Mouse (Mus musculus) heart, embryonic 12.5 days (tissue): Measurements from ENCODE around the gene Gdf1. TPM values are rescaled to one million over a fixed set of nuclear protein-coding genes. Genes with fewer than 3 reads are reported as not detected.

Source experiments
- ATAC-seq: fragments of 200-750 bp; cut with Nextera tagmentation; 2 replicates; pipeline ENCODE4 v1.8.0; 2017; ENCODE audit warnings: moderate TSS enrichment, moderate library complexity; ENCODE audit not compliant: insufficient number of reproducible peaks, low FRiP score
- H3K27ac ChIP-seq: fragments of 300-500 bp; sonication (generic); 2 replicates; pipeline ENCODE4 v1.5.1; 2016; ENCODE audit warnings: mild to moderate bottlenecking, moderate library complexity; ENCODE audit not compliant: poor library complexity, severe bottlenecking
- H3K27me3 ChIP-seq: fragments of 300-500 bp; sonication (generic); replicated peaks from 2 replicates; pipeline ENCODE4 v1.6.1; 2016; ENCODE audit warnings: mild to moderate bottlenecking, moderate library complexity
- H3K36me3 ChIP-seq: fragments of 300-500 bp; sonication (generic); 2 replicates; pipeline ENCODE4 v1.6.1; 2016; ENCODE audit warnings: mild to moderate bottlenecking, moderate library complexity
- H3K4me1 ChIP-seq: fragments of 300-500 bp; sonication (generic); replicated peaks from 2 replicates; pipeline ENCODE4 v1.6.1; 2016; ENCODE audit warnings: mild to moderate bottlenecking
- H3K4me2 ChIP-seq: fragments of 300-500 bp; sonication (generic); 2 replicates; pipeline ENCODE4 v1.6.1; 2016; ENCODE audit warnings: mild to moderate bottlenecking, moderate library complexity
- H3K4me3 ChIP-seq: fragments of 300-500 bp; sonication (generic); 2 replicates; pipeline ENCODE4 v1.5.1; 2016; ENCODE audit warnings: mild to moderate bottlenecking
- H3K9ac ChIP-seq: fragments of 300-500 bp; sonication (generic); 2 replicates; pipeline ENCODE4 v1.6.1; 2016; ENCODE audit warnings: mild to moderate bottlenecking, moderate library complexity
- H3K9me3 ChIP-seq: fragments of 300-500 bp; sonication (generic); replicated peaks from 2 replicates; pipeline ENCODE4 v1.6.1; 2016; ENCODE audit warnings: mild to moderate bottlenecking, moderate library complexity
- WGBS: fragments of 180-500 bp; shearing (Covaris S2); methylation state at CpG from one replicate; pipeline ENCODE4 v1.1.7; 2016; 5-methylcytosine and 5-hydroxymethylcytosine counted together
- polyA plus RNA-seq: library from polyadenylated mRNA; unstranded; fragments of >200 nt; fragmentation: Nextera tagmentation; extraction: Ambion mirVana; gene quantifications from 2 replicates; pipeline ENCODE4 v1.2.1, GENCODE M21; 2016

Gene Gdf1
- polyA plus RNA-seq, 1 experiment from 2014 or later = 2.1 TPM

DNA sequence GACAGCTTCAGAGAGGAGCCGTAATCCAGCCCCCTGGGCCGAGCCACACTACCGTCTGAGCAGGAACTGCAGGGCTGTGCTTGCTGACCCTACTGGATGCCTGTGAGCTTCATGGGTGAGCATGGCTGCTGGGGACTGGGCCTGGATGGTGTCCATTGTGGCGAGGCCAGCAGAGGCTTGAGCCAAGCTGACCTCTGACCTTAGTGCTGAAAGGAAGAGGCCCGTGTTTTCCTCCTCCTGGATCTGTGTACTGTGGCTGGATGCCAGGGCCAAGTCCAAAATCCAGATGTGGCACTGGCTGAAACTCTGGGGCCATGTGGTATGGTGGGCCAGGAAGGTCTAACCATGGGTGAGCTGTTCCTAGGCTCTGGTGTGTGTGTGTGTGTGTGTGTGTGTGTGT is 34.4 kb downstream of the Gdf1 start:
- H3K27me3 ChIP-seq = no peaks in the 10 kb centered on the region
- WGBS = 35% methylated on average over 5 of the region's 5 CpGs
- ATAC-seq = peak; percentile 61
- H3K36me3 ChIP-seq = no peaks in the 10 kb centered on the region
- no peaks in the 10 kb centered on the region for H3K9me3 ChIP-seq
- H3K27ac ChIP-seq = no peak overlapping the region
- H3K4me3 ChIP-seq = no peak overlapping the region
- H3K9ac ChIP-seq = no peak overlapping the region
- no peak overlapping the region for H3K4me2 ChIP-seq
- H3K4me1 ChIP-seq = peaks cover 11% of the 10 kb centered on the region

GRCm38 (mm10) chr8:70366588-70366987 is 37.0 kb downstream of the Gdf1 start:
- 73% methylated on average over 5 of the region's 5 CpGs for WGBS
- Histone ChIP-seq H3K4me3 (no peak overlapping the region), H3K27ac (no peak overlapping the region), H3K36me3 (no peaks in the 10 kb centered on the region), H3K4me1 (peaks cover 14% of the 10 kb centered on the region), H3K9me3 (no peaks in the 10 kb centered on the region), H3K27me3 (peaks cover 3% of the 10 kb centered on the region), H3K9ac (no peak overlapping the region), H3K4me2 (no peak overlapping the region)
- ATAC-seq = no peak

- H3K4me2 ChIP-seq = no peak overlapping the region
- no peak for ATAC-seq
- H3K9me3 ChIP-seq = no peaks in the 10 kb centered on the region
- WGBS = 73% methylated on average over 7 of the region's 7 CpGs
- H3K27ac ChIP-seq = no peak overlapping the region
- H3K36me3 ChIP-seq = no peaks in the 10 kb centered on the region
- H3K4me1 ChIP-seq = peaks cover 47% of the 10 kb centered on the region
- no peak overlapping the region for H3K4me3 ChIP-seq
- peaks cover 41% of the 10 kb centered on the region for H3K27me3 ChIP-seq
- no peak overlapping the region for H3K9ac ChIP-seq
Observed at GRCm38 (mm10) chr8:70370476-70370875, 40.9 kb downstream of the Gdf1 start.

- Histone ChIP-seq H3K4me2 (no peak overlapping the region), H3K27ac (peak overlapping the region; percentile 65; the same call in 1 of the 2 replicates), H3K4me1 (peaks cover 58% of the 10 kb centered on the region), H3K27me3 (peaks cover 56% of the 10 kb centered on the region), H3K36me3 (no peaks in the 10 kb centered on the region), H3K9me3 (no peaks in the 10 kb centered on the region), H3K4me3 (no peak overlapping the region), H3K9ac (no peak overlapping the region)
- WGBS = 26% methylated on average over 6 of the region's 6 CpGs
- peak; percentile 54 for ATAC-seq
Observed at GRCm38 (mm10) chr8:70371951-70372350, 42.3 kb downstream of the Gdf1 start.

DNA sequence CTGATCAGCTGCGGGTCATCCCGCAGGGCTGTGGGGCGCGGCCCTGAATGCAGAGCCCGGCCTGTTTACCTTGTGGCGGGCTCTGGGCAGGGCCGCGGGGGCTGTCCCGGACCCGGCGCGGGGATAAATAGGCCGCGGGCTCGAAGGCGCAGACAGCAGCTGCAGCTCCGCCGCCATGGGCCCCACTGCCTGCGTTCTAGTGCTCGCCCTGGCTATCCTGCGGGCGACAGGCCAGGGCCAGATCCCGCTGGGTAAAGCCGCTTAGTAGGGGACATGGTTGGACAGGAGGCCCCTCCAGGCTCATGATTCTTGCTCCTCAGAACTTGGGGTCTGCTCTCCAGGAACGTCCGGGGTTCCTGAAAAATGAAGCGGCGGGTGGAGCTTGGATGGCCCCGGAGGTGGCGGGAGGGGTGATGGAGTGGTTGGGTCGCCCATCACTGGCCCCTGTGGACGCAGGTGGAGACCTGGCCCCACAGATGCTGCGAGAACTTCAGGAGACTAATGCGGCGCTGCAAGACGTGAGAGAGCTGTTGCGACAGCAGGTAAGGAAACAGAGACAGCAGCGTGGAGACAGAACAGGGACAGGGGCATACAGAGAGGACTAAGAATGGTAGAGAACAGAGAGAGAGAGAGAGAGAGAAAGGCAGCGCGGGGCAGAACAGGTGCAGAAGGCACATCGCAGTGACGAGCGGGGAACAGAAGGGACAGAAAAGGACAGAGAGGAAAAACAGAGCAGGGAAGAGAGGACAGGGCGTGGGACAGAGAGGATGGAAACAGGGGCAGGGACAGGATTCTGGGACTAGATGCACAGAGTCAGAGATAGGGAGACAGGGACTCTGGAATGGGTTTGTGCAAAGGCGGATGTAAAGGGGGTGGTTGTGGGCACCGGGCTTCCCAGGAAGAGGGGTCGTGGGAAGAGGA is 44.0 kb downstream of the Gdf1 start, which contains the start of gene Comp:
Comp (plus strand) TSS at position 162 of the 921 bp plus-strand sequence.
- peak within 1 kb of the TSS; percentile 64 for H3K4me2 ChIP-seq
- H3K9ac ChIP-seq = peak within 1 kb of the TSS; percentile 6; the same call in 1 of the 2 replicates
- ATAC-seq = no peak
- H3K9me3 ChIP-seq = no peaks in the 10 kb centered on the region
- peak within 1 kb of the TSS; percentile 39 for H3K4me3 ChIP-seq
- H3K4me1 ChIP-seq = peaks cover 58% of the 10 kb centered on the region
- peak within 1 kb of the TSS; percentile 65; the same call in 1 of the 2 replicates for H3K27ac ChIP-seq
- peaks cover 73% of the 10 kb centered on the region for H3K27me3 ChIP-seq
- 4% methylated on average over 47 of the region's 47 CpGs for WGBS
- no peaks in the 10 kb centered on the region for H3K36me3 ChIP-seq

- Histone ChIP-seq H3K4me1 (peaks cover 52% of the 10 kb centered on the region), H3K9ac (no peak overlapping the region), H3K4me2 (peak overlapping the region; percentile 64), H3K36me3 (no peaks in the 10 kb centered on the region), H3K9me3 (no peaks in the 10 kb centered on the region), H3K4me3 (peak overlapping the region; percentile 39), H3K27ac (no peak overlapping the region), H3K27me3 (peaks cover 81% of the 10 kb centered on the region)
- under 1% methylated on average over 42 of the region's 53 CpGs for WGBS
- peak; percentile 83 for ATAC-seq
Observed at GRCm38 (mm10) chr8:70374318-70374927, 44.8 kb downstream of the Gdf1 start.

DNA sequence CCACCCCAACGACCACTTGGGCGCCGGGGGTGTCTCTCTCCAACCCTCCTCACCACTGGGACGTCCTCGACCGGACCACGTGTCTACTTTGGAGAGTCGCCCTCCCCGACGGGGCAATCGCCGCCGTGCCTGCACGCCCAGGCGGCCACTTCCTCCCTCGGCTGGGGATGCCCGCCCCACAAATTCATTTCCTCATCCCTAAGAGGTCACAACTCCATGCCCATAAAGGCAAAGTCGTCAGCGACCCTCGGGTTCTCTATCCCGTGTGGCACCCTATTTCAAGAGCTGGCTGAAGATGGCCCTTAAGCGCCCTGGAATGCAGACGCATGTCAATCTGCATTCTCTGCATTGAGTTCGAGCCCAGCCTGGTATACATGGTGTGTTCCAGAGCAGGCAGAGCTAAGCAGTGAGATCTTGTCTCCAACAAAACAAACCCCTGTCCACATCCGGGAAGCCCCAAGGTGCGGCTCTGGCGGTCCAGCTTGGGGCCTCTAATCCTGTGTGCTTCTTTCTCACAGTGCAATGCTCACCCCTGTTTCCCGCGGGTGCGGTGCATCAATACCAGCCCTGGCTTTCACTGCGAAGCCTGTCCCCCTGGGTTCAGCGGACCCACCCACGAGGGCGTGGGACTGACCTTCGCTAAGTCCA is 45.7 kb downstream of the Gdf1 start:
- Histone ChIP-seq H3K4me2 (peak overlapping the region; percentile 64), H3K9me3 (no peaks in the 10 kb centered on the region), H3K4me3 (peak overlapping the region; percentile 39; the same call in 1 of the 2 replicates), H3K9ac (no peak overlapping the region), H3K4me1 (peaks cover 51% of the 10 kb centered on the region), H3K27ac (no peak overlapping the region), H3K36me3 (no peaks in the 10 kb centered on the region), H3K27me3 (peaks cover 87% of the 10 kb centered on the region)
- WGBS = 7% methylated on average over 35 of the region's 35 CpGs
- no peak for ATAC-seq

GRCm38 (mm10) chr8:70376275-70376741 is 46.7 kb downstream of the Gdf1 start:
- peak overlapping the region; percentile 10 for H3K4me3 ChIP-seq
- peaks cover 92% of the 10 kb centered on the region for H3K27me3 ChIP-seq
- 13% methylated on average over 37 of the region's 37 CpGs for WGBS
- no peak overlapping the region for H3K27ac ChIP-seq
- peak overlapping the region; percentile 28 for H3K4me2 ChIP-seq
- H3K4me1 ChIP-seq = peaks cover 48% of the 10 kb centered on the region
- H3K36me3 ChIP-seq = no peaks in the 10 kb centered on the region
- no peaks in the 10 kb centered on the region for H3K9me3 ChIP-seq
- no peak overlapping the region for H3K9ac ChIP-seq
- no peak for ATAC-seq

DNA sequence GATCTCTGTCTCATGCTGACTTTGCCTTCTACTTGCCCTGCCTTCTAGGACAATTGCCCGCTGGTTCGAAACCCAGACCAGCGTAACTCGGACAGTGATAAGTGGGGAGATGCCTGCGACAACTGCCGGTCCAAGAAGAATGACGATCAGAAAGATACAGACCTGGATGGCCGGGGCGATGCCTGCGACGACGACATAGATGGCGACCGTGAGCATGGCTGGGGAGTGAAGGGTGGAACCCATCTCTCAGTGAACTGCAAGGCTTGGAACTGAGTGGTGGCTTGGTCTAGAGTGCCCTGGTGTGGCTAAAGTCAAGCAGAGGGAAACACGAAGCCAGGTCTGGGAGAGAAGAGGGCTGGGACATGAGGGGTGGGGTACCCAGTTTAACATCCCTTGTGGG is 47.4 kb downstream of the Gdf1 start:
- Histone ChIP-seq H3K27me3 (peaks cover 92% of the 10 kb centered on the region), H3K4me3 (no peak overlapping the region), H3K27ac (no peak overlapping the region), H3K36me3 (no peaks in the 10 kb centered on the region), H3K4me2 (no peak overlapping the region), H3K9ac (no peak overlapping the region), H3K4me1 (peaks cover 41% of the 10 kb centered on the region), H3K9me3 (no peaks in the 10 kb centered on the region)
- WGBS = 13% methylated on average over 15 of the region's 15 CpGs
- ATAC-seq = no peak

GRCm38 (mm10) chr8:70380069-70380468 is 50.5 kb downstream of the Gdf1 start:
- H3K4me1 ChIP-seq = peaks cover 13% of the 10 kb centered on the region
- H3K4me2 ChIP-seq = no peak overlapping the region
- no peak overlapping the region for H3K4me3 ChIP-seq
- H3K9me3 ChIP-seq = no peaks in the 10 kb centered on the region
- no peak overlapping the region for H3K9ac ChIP-seq
- peaks cover 9% of the 10 kb centered on the region for H3K36me3 ChIP-seq
- no peak overlapping the region for H3K27ac ChIP-seq
- no peak for ATAC-seq
- H3K27me3 ChIP-seq = peaks cover 69% of the 10 kb centered on the region
- 79% methylated on average over 12 of the region's 12 CpGs for WGBS
